Mouse (Mus musculus): ENCODE measurements at regions not wholly inside any gene's neighbourhood (a gene's known extent, or its start where the extent isn't known, plus 50 kb on each side); places are given as distances from the start of the nearest gene placed in this dataset.

DNA sequence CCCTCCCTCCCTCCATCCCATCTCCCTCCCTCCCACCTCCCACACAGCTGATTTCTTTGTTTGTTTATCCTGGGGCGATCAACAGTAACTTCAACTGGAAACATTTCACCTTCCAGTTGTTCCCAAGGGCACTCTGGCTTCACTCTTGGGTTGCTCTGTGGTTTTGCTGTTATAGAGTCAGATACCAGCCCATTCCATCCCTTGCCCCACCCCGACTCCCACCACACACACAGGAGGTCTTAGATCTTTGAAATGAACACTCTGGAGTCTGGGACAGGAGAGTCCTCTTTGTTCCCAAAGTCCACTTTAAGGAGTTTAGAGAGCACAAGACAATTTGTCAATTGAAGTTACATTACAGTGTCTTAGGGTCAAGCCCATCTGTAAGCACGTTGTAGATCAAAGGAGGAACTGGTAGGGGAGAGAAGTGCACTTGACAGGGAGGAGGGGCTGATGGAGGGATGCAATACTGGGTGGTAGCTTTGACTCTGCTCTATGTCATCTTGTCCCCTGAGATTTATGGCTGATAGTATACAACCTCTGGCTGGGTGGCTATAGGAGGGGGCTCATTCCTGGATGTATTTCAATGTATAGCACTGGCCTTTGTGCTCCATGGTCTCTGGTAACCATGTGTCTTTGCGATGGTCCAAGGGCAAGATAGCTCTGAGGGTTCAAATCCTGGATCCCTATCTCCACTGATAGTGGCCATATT, 313.9 kb downstream of the Glrx3 start:
- peak; percentile 20 for DNase-seq

GRCm38 (mm10) chr7:137765961-137766360, 328.5 kb downstream of the Glrx3 start:
- no peak for DNase-seq

- DNase-seq, result no peak
These were observed 329.3 kb downstream of the Glrx3 start for GRCm38 (mm10) chr7:137766721-137767120.

DNA sequence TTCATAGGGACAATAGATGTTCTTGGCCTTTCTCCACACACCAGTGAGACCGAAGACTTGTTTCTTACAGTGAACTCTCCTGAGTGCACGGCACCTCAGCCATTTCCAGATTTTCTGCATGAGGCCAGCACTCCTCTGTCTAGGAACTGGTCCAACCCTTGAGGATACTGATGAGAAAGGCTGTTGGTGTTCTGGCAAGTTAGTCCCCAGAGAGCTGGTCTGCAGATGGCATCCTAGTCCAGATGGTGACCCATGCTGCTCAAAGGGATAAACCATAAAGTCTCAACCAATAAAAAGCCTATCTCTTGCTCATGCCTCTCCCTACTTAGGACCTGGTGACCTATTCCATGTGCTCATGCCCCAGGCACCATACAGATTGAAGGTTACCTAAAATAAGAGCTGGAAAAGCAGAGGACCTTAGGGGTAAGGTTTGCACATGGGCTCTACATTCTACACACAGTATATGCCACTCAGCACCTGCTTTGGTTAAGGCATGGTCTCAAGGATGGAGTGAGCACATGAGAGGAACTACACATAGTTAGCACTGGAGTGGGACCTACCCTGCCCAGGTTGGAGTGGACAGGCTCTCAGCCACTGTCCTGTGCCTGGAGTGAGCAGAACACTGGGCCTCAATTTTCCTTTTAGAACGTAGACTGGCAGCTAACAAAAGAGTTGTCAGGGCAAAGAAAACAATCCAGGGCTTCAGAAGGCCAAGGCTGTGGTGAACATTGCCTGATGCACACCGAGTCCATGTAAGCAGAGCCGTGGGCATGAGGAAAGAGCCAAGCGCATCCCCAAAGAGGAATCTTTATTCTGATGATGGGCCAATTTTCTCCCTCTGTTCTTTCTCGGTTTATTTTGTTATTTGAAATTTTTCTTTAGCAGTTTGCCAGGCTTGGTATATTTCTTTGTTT, 335.9 kb downstream of the Glrx3 start:
- DNase-seq, result no peak

DNA sequence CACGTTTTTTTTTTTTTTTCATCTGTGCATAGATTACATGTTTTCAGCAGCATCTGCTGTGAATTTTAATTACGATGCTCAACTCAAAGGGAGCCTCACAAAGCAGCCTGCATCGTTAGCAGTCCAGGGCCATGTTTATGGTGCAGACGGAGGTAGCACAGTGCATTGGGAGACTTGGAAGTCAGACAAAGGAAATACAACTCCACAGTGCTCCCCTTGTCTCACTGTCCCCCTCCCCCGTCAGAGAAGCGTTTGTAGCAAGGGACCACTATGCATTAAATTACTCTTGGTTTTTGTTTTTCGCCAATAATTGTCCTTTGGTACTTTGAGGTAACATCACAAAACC, 336.5 kb downstream of the Glrx3 start:
- DNase-seq, result no peak

- peak; percentile 70 for DNase-seq
These were observed 346.5 kb downstream of the Glrx3 start for GRCm38 (mm10) chr7:137783954-137784353.

- DNase-seq, result peak; percentile 67
These were observed 367.9 kb downstream of the Glrx3 start for GRCm38 (mm10) chr7:137805361-137805760.

- DNase-seq, result no peak
These were observed 375.4 kb downstream of the Glrx3 start for GRCm38 (mm10) chr7:137812839-137813238.

DNA sequence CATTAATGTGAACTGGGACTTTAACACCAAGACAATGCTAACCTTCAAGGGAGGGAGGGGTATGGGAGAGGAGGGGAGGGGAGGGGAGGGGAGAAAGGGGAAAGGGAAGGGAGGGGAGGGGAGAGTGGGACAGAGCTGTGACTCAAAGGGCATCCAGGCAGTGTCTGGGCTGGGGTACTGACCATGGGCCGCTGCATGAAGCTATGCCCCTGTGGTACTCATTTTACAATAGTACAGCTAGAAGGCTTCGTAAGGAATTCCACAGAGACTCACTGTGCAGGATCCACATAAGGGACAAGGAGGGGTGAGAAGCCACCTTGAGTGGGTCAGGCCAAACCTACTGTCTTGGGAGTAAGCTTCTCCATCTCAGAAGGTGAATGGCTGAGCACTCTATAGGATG, 403.1 kb downstream of the Glrx3 start:
- no peak for DNase-seq

- DNase-seq, result peak; percentile 31
These were observed 403.6 kb downstream of the Glrx3 start for GRCm38 (mm10) chr7:137841044-137841443.

- DNase-seq, result peak; percentile 30
These were observed 404.2 kb downstream of the Glrx3 start for GRCm38 (mm10) chr7:137841456-137842100.

GRCm38 (mm10) chr7:137847856-137848255, 410.4 kb downstream of the Glrx3 start:
- no peak for DNase-seq

GRCm38 (mm10) chr7:137851061-137851460, 413.6 kb downstream of the Glrx3 start:
- DNase-seq, result peak; percentile 31

DNA sequence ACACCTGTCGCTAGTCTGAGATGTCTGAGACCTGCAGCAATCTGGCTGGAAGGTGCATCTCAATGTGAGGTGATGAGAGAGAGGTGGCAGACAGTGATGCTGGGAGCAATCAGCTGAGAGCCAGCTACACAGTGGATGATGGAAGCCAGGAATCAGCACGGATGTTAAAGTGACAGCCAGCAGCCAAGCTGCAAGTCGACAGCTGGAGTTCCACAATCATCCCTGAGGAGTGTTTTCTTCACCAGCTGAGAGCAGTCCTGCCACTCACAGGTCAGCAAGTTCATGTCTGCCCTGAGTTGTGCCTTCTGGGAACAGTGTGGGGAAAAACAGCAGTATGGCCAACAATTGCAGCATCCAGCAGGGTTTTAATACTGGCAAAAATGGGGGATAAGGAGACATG, 422.3 kb downstream of the Glrx3 start:
- no peak for DNase-seq

- no peak for DNase-seq
These were observed 423.1 kb downstream of the Glrx3 start for GRCm38 (mm10) chr7:137860520-137860919.

- DNase-seq, result peak; percentile 39
These were observed 427.5 kb downstream of the Glrx3 start for GRCm38 (mm10) chr7:137864912-137865311.

DNA sequence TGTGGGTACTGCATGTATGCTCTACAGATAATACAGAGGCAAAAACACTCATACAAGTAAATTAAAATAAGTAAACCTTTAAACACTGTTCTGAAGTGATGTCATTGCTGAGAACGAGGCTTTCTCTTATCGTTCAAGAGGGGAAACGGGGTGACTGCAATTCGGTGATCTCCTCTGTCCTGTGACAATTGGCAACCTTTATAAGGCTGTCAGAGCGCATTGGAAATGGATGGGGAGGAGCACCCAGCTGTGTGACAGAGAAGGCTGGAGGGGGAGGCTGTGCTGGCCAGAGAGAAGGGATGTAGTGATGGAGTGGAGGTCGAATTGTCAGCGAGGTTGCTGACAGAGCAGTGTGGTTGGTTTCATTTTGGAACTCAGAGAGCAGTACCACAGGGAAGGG, 428.0 kb downstream of the Glrx3 start:
- DNase-seq, result no peak

GRCm38 (mm10) chr7:137866880-137867279, 429.5 kb downstream of the Glrx3 start:
- no peak for DNase-seq

DNA sequence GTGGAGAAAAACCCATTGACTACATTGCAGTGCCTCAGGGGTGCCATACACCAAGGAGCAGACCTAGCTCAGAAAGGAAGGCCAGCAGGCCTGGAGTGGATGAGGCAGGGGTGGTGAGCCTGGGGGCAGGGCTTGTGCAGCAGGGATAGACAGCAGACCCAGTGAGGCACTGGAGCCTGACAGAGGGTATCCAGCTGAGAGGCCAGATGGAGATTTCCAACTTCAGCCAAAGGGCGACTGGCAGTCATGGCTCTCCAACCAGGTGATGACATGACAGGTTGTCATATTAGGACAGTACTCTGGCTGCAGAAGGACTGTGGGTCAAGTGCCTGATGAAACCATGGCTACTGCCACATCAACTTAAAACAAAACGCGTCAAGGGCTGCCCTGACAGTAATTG, 431.1 kb downstream of the Glrx3 start:
- DNase-seq, result no peak

DNA sequence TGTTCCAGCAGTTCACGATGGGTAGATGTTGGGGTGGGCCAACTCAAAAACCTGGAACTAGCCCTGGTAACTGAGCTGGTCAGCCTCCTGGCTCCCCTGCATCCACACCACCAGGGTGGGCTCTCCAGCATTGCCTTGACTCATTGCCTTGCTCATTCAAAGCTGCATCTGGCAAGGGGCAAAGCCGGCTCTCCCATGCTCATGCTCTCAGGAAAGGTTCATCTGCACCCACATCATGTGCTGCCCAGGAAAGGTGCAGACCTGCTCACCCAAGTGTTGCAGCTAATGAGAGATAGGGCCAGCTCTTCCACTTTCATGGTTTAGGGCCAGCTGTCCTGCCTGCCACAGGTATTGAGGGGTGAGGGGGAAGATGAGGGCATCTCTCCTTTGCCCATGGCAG, 437.9 kb downstream of the Glrx3 start:
- DNase-seq, result no peak

DNA sequence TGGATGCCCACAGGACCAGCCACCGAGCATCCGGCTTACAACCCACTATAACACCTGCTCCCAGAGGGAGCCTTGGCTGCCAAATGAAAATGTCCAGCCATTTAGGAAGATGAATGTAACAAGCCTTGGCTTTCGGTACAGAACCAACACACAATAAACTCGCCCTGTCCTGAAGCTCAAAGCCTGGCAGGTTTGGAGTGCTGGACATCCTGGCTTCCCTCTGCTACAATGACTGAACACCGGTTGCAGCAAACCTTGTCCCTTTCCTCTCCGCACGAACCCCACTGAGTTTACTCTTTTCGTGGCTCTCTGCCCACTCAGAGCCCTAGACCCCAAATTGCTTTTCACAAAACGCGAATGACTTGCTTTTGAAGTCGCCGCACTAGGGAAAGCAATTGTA, 441.9 kb downstream of the Glrx3 start:
- no peak for DNase-seq

GRCm38 (mm10) chr7:137882876-137883275, 445.5 kb downstream of the Glrx3 start:
- DNase-seq, result peak; percentile 45

DNA sequence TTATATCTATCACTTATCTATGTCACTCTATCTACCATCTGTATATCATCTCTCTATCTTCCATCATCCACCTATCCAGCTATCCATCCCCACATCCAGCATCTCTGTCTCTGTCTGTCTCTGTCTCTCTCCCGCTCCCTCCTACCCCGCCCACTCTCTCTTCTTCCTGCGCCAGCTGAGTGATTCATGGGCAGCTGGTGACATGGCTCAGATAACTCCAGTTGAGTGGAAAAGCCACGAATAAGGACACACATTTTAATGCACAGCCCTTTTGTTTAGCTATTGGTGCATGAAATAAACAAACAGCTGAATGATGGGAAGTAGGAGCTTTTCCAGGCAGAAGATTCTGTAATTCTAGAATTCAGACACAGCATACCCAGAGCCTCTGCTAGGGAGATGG, 446.3 kb downstream of the Glrx3 start:
- DNase-seq, result no peak

- no peak for DNase-seq
These were observed 447.7 kb downstream of the Glrx3 start for GRCm38 (mm10) chr7:137885146-137885545.
